Mouse (Mus musculus) hindbrain, embryonic 10.5 days (tissue): ENCODE results near the gene Tnc. TPM values are rescaled to one million over a fixed set of nuclear protein-coding genes. Genes with fewer than 3 reads are reported as not detected.

ENCODE experiments used
- DNase-seq: peaks from one replicate; pipeline ENCODE4 v3.0.0-alpha.2; 2017; ENCODE audit warnings: low spot score
- H3K27ac ChIP-seq: fragments of 300-500 bp; sonication (generic); 2 replicates; pipeline ENCODE4 v1.5.1; 2016; ENCODE audit warnings: mild to moderate bottlenecking, moderate library complexity
- H3K27me3 ChIP-seq: fragments of 300-500 bp; sonication (generic); 2 replicates; pipeline ENCODE4 v1.6.1; 2016; ENCODE audit warnings: mild to moderate bottlenecking; ENCODE audit not compliant: poor library complexity, insufficient read depth, severe bottlenecking
- H3K36me3 ChIP-seq: fragments of 300-500 bp; sonication (generic); 2 replicates; pipeline ENCODE4 v1.6.1; 2016; ENCODE audit warnings: mild to moderate bottlenecking, moderate library complexity
- H3K4me1 ChIP-seq: fragments of 300-500 bp; sonication (generic); replicated peaks from 2 replicates; pipeline ENCODE4 v1.6.1; 2016; ENCODE audit warnings: mild to moderate bottlenecking
- H3K4me3 ChIP-seq: fragments of 300-500 bp; sonication (generic); 2 replicates; pipeline ENCODE4 v1.5.1; 2016; ENCODE audit warnings: mild to moderate bottlenecking, moderate library complexity
- H3K9me3 ChIP-seq: fragments of 300-500 bp; sonication (generic); 2 replicates; pipeline ENCODE4 v1.6.1; 2016; ENCODE audit warnings: mild to moderate bottlenecking, moderate library complexity
- WGBS: fragments of 180-500 bp; shearing (Covaris S2); methylation state at CpG from one replicate; pipeline ENCODE4 v1.1.7; 2016; 5-methylcytosine and 5-hydroxymethylcytosine counted together
- polyA plus RNA-seq: library from polyadenylated mRNA; unstranded; fragments of >200 nt; fragmentation: Nextera tagmentation; extraction: Ambion mirVana; gene quantifications from 2 replicates; pipeline ENCODE4 v1.2.1, GENCODE M21; 2016

Gene Tnc
- polyA plus RNA-seq, 1 experiment from 2014 or later, result 3.5 TPM

DNA sequence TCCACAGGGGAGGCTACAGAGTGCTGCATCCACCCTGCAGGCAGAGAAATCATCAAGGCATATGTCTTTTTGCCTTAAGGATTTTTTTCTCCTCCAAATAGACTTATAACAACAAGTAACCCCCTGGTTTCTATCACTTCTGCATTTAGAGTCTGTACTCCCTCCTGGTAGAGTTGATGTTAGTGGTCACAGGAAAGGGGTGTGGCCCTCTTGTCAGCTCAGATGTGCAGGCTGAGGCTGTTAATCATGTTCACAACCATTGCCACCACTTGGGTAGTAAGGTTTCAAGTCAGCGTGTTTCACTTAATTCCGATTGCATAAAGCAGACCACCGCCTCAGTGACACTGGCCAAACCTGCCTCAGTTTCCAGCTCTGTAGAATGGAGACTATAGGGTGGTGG lies 103.9 kb downstream of the Tnc start:
- Histone ChIP-seq H3K27me3 (no peaks in the 10 kb centered on the region), H3K27ac (no peak overlapping the region), H3K36me3 (no peaks in the 10 kb centered on the region), H3K4me3 (no peak overlapping the region), H3K9me3 (no peaks in the 10 kb centered on the region), H3K4me1 (no peaks in the 10 kb centered on the region)
- no peak for DNase-seq
- 97% methylated on average over 3 of the region's 3 CpGs for whole genome bisulfite sequencing

DNA sequence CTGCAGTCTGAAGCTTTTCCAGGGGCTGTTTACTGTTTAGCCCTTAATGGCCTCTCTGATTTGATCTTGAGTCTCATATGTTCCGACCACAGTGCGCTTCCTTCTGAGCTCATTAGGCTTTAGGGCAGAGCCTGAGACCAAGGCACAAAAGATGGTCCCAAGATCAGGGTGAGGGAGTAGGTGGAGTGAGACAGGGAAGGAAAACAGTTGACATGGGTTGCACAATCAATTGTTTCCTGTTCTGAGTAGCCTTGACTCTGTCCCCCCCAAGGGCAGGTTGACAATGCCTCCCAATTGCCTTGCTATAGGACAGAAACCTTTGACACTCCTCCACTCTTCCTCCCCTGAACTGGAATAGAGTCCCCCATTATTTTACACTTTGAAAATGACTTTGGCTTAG lies 105.4 kb downstream of the Tnc start:
- no peak overlapping the region for H3K27ac ChIP-seq
- WGBS, result 92% methylated on average over 2 of the region's 2 CpGs
- H3K9me3 ChIP-seq, result no peaks in the 10 kb centered on the region
- no peak for DNase-seq
- no peaks in the 10 kb centered on the region for H3K4me1 ChIP-seq
- H3K27me3 ChIP-seq, result no peaks in the 10 kb centered on the region
- H3K4me3 ChIP-seq, result no peak overlapping the region
- no peaks in the 10 kb centered on the region for H3K36me3 ChIP-seq

DNA sequence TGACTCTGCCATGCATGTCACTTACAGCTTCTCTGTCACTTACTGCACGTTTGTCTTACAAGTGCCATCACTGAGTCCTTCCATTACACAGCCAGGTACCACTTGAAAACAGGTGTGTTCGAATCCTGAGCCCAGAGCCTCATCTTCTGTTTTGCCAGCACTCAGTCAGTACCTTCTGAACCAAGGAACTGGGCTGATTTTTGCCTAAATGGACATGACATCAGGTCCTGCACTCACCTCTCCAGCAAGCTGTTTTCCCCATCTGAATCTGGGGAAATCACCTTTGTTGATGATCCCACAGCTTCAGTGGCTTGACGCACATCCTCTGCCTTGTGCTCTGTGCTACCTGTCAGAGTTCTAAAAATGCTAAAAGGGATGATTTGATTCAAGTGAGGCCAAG lies 107.4 kb downstream of the Tnc start:
- WGBS, result 77% methylated on average over 3 of the region's 3 CpGs

DNA sequence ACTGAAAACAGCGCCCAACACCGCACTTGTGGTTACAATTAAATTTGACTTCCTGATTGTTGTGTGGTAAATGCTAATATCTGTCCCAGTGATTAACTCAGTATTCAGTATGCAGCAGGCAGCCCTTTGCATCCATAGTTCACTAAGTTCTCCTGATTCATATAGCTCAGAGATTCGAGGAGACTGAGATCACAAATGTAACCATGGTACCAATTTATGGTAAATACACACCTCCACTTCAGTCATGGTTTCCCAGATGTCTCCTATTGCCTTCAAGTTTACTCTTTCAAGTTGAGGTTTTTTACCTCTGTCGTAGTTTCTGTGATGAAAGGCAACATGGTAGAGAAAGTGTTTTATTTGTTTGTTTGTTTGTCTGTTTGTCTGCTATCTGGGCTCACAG lies 110.9 kb downstream of the Tnc start:
- Histone ChIP-seq H3K9me3 (peaks cover 3% of the 10 kb centered on the region; the same call in 1 of the 2 replicates), H3K4me1 (no peaks in the 10 kb centered on the region), H3K4me3 (no peak overlapping the region), H3K27ac (no peak overlapping the region), H3K27me3 (no peaks in the 10 kb centered on the region), H3K36me3 (no peaks in the 10 kb centered on the region)
- WGBS, result 95% methylated on average over 4 of the region's 4 CpGs
- no peak for DNase-seq

More for the DNA sequence above, 107.4 kb downstream of the Tnc start:
- H3K4me3 ChIP-seq, result no peak overlapping the region
- H3K4me1 ChIP-seq, result no peaks in the 10 kb centered on the region
- H3K36me3 ChIP-seq, result no peaks in the 10 kb centered on the region
- no peaks in the 10 kb centered on the region for H3K27me3 ChIP-seq
- DNase-seq, result no peak
- H3K27ac ChIP-seq, result no peak overlapping the region
- H3K9me3 ChIP-seq, result no peaks in the 10 kb centered on the region

DNA sequence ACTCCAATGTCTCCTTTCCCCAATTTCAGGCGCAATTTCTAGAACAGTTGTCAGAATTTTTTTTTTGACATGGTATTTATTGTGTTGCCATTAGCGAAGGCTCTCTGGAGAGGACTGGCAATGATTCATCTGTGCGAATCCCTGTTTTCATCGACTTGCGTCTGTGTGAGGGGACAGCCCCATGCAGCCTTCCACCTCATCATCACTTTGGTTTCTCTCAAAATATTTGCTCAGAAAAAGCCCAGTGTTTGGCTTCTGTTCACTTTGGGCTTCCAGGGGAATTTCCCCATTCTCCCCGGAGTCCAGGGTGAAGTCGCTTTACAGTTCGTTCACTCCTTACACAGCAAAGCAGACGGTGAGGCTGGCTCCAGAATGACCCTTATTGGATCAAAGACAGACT lies 111.5 kb downstream of the Tnc start:
- no peak overlapping the region for H3K4me3 ChIP-seq
- 90% methylated on average over 9 of the region's 9 CpGs for WGBS
- no peaks in the 10 kb centered on the region for H3K4me1 ChIP-seq
- DNase-seq, result no peak
- H3K36me3 ChIP-seq, result no peaks in the 10 kb centered on the region
- peaks cover 3% of the 10 kb centered on the region; the same call in 1 of the 2 replicates for H3K9me3 ChIP-seq
- no peak overlapping the region for H3K27ac ChIP-seq
- H3K27me3 ChIP-seq, result no peaks in the 10 kb centered on the region

DNA sequence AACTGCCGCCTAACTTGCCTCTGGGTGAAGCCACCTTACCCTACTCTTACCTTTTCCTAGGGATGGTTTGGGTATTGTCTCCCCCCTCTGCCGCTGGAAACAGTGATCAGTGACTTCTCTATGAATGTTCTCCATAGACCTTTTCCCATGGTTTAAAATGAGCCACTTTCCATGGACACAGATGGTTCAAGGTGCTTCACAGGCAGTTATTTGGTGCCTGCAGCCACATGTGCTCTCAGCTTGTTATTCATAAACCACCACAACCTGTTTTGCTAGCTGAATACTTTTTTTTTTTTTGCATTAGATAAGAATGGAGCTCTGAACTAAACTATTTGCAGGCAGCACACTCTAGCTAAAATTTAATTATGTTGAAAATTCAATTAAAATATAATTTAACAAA lies 116.0 kb downstream of the Tnc start:
- Histone ChIP-seq H3K9me3 (peaks cover 3% of the 10 kb centered on the region; the same call in 1 of the 2 replicates), H3K4me1 (no peaks in the 10 kb centered on the region), H3K27me3 (no peaks in the 10 kb centered on the region), H3K27ac (no peak overlapping the region), H3K36me3 (no peaks in the 10 kb centered on the region), H3K4me3 (no peak overlapping the region)
- no peak for DNase-seq
- 88% methylated on average over 2 of the region's 2 CpGs for WGBS

DNA sequence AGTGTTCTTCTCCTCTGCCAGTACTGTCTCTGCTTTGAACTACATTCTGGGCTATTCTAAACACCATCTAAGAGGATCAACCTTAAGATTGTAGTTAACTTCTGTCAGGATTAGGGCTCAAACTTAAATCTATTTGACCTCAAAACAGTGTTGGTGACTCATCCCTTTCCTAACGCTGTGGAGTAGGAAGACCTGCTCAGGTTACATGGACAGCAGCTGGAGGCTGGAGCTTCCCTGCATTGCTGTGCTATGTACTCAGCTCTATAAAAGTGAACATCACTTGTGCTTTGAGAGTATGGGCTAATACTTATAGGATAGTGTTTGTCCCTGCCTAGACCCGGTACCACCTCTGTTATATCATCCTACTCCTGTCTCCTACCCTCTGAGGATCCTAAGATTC lies 117.3 kb downstream of the Tnc start:
- Histone ChIP-seq H3K27me3 (no peaks in the 10 kb centered on the region), H3K4me3 (no peak overlapping the region), H3K36me3 (no peaks in the 10 kb centered on the region), H3K27ac (no peak overlapping the region), H3K4me1 (no peaks in the 10 kb centered on the region), H3K9me3 (peaks cover 3% of the 10 kb centered on the region; the same call in 1 of the 2 replicates)
- WGBS, result 66% methylated on average over 2 of the region's 2 CpGs
- no peak for DNase-seq

DNA sequence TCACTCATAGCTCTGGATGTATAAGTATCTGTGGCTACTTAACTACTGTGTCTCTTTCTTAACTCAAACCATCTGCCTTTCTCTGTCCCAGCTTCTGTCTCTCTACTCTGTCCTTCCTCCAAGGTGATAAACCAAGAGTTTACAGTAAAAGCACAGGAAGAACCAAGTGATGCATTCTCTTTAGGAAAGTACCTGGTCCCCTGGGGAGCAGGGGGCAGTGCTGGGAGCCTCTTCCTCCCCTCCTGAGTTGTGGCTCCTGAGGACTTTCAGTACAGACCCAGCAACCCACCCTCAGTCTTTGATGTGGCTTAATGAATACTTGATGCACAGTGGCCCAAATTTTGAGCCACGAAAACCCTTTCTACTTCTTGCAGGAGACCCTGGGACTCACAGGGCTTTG lies 118.6 kb downstream of the Tnc start:
- no peaks in the 10 kb centered on the region for H3K36me3 ChIP-seq
- WGBS, result 73% methylated on average over 1 of the region's 1 CpGs

DNA sequence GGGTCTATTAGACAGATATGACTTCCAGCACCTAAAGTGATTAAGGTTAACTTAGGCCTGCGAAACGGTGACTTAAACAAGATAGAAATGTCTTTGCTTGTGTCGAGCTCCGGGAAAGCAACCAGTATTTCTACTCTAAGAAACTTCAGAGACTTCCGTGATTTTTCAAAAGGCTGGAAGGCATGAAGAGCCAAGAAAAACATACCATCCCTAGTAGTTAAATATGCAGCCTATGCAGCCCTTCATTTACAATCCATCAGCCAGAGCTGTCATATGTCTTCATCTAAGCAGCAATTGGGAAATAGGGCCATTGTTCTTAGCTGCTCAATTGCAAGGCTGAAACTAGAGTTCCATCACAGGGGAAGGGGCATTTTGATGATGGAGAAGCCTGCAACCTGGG lies 129.6 kb downstream of the Tnc start:
- no peaks in the 10 kb centered on the region for H3K27me3 ChIP-seq
- H3K36me3 ChIP-seq, result no peaks in the 10 kb centered on the region
- no peaks in the 10 kb centered on the region for H3K9me3 ChIP-seq
- no peak for DNase-seq
- H3K27ac ChIP-seq, result no peak overlapping the region
- WGBS, result 88% methylated on average over 5 of the region's 5 CpGs
- H3K4me1 ChIP-seq, result no peaks in the 10 kb centered on the region
- H3K4me3 ChIP-seq, result no peak overlapping the region

More for the DNA sequence above, 118.6 kb downstream of the Tnc start:
- H3K9me3 ChIP-seq, result peaks cover 3% of the 10 kb centered on the region; the same call in 1 of the 2 replicates
- no peak overlapping the region for H3K4me3 ChIP-seq
- no peaks in the 10 kb centered on the region for H3K4me1 ChIP-seq
- DNase-seq, result no peak
- no peaks in the 10 kb centered on the region for H3K27me3 ChIP-seq
- no peak overlapping the region for H3K27ac ChIP-seq

DNA sequence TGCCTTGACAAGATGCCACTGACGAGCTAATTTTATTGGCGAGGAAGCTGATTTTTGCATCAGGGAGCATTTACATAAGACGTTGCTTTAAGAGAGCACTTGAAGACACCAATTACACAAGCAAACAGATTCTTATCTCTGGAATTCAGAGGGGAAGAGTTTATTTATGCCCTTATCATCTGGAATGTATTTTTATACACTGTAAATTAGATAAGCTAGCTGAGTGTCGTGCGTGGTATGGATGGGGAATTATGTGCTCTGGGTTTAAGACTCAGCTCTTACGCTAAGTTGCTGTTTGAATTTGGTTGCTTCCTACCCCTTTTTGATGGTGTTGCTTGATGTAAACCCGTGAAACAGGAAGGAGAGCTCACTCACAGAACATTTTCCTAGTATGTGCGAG lies 130.1 kb downstream of the Tnc start:
- H3K4me3 ChIP-seq, result no peak overlapping the region
- no peaks in the 10 kb centered on the region for H3K4me1 ChIP-seq
- H3K27ac ChIP-seq, result no peak overlapping the region
- no peaks in the 10 kb centered on the region for H3K27me3 ChIP-seq
- WGBS, result 88% methylated on average over 8 of the region's 8 CpGs
- DNase-seq, result no peak
- no peaks in the 10 kb centered on the region for H3K36me3 ChIP-seq
- no peaks in the 10 kb centered on the region for H3K9me3 ChIP-seq

DNA sequence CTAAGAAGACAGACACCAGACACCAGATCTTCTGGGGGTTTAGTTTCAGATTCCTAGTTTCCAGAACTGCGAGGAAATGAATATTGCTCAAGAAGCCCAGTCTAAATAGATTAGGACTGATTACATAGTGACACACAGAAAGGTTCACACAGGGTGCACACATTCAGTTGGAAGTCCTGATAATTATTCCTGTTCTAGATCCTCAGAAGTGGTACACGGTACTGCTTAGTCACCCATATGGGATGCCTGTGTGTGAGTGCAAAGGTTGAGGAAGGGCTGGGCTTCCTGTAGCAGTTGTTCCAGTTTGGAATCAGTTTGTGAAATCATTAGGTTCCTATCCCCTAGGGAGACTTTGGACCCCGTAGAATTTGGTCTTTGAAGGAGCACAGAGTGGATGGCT lies 130.5 kb downstream of the Tnc start:
- no peaks in the 10 kb centered on the region for H3K36me3 ChIP-seq
- H3K27me3 ChIP-seq, result no peaks in the 10 kb centered on the region
- H3K9me3 ChIP-seq, result no peaks in the 10 kb centered on the region
- no peak overlapping the region for H3K27ac ChIP-seq
- no peak for DNase-seq
- WGBS, result 90% methylated on average over 3 of the region's 3 CpGs
- H3K4me1 ChIP-seq, result no peaks in the 10 kb centered on the region
- H3K4me3 ChIP-seq, result no peak overlapping the region

Other genes with a start within 250 kb of the Tnc start
- not detected in 2 replicates for gene Tnfsf8, start 185.7 kb downstream of the Tnc start, polyA plus RNA-seq